Mouse (Mus musculus): Measurements from ENCODE around the gene Rai1. TPM values are rescaled to one million over a fixed set of nuclear protein-coding genes. Genes with fewer than 3 reads are reported as not detected.

Gene Rai1
- total and polyA plus RNA-seq, 3 experiments: 26.3 to 101 (median 56.7) TPM

DNA sequence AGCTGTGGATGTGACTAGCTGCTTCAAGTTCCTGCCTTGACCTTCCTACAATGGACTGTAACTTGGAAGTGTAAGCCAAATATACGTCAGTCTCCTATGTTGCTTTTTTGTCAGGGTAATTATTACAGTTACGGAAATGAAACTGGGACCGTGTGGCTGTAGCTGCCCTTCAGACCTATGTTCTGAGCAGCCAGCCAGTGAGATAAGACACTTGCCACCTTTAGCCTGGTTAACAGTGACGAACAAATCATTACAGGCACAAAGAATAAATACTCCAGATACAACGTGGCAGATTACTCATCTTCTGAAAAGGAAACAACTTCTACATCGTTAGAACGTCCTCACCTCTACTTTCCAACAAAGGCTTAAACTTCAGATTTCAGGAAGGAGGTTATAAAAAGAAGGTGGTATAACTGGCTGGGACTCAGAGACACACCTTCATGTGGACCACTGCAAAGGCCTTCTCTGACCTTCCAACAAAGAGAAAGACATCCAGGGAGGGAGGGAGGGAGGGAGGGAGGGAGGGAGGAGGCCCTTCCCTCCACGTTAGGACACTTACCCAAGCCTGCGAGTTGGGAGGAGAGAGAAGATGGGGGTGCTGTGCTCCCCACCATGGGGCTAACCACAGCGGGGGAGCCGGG is 139.8 kb downstream of the Rai1 start:
- no peaks in the 10 kb centered on the region for H3K27me3 ChIP-seq (ENCODE audit: control insufficient read depth in 1 of 2, insufficient read depth in 2 of 2, low read length in 2 of 2)
- no peaks in the 10 kb centered on the region for H3K9me3 ChIP-seq (replicated peaks; ENCODE audit: insufficient read depth, low read length)
- no peaks in the 10 kb centered on the region for H3K4me1 ChIP-seq (ENCODE audit: control insufficient read depth in 1 of 2, insufficient read depth in 2 of 2, low read length in 2 of 2)
- TF ChIP-seq TBP (IDR thresholded peaks at IDR 0.05; ENCODE audit: low read depth, low read length) (no peak), SIN3A (IDR thresholded peaks at IDR 0.05; ENCODE audit: low read length) (no peak), CHD2 (IDR thresholded peaks at IDR 0.05; ENCODE audit: low read length) (no peak), UBTF (IDR thresholded peaks at IDR 0.05; ENCODE audit: borderline replicate concordance, insufficient read depth, low read depth, low read length) (no peak), RCOR1 (IDR thresholded peaks at IDR 0.05; ENCODE audit: low read depth, low read length) (no peak), USF1 (IDR thresholded peaks at IDR 0.05; ENCODE audit: low read depth, low read length) (no peak), TAL1 (IDR thresholded peaks at IDR 0.05; ENCODE audit: low read length) (no peak), CTCF (IDR thresholded peaks at IDR 0.05 in 2 of 3, conservative IDR thresholded peaks at IDR 0.05 in 1 of 3; ENCODE audit: control insufficient read depth in 1 of 3, insufficient read depth in 1 of 3, low read depth in 2 of 3, low read length in 3 of 3, poor library complexity in 1 of 3, severe bottlenecking in 1 of 3) (no peak), ELF1 (IDR thresholded peaks at IDR 0.05; ENCODE audit: low read depth, low read length) (no peak), MYB (IDR thresholded peaks at IDR 0.05; ENCODE audit: low read depth, low read length) (no peak), POLR2AphosphoS5 (IDR thresholded peaks at IDR 0.05; ENCODE audit: borderline replicate concordance, low read depth, low read length) (no peak), MAX (IDR thresholded peaks at IDR 0.05; ENCODE audit: low read length) (no peak), SMC3 (IDR thresholded peaks at IDR 0.05; ENCODE audit: low read depth, low read length) (no peak), E2F4 (IDR thresholded peaks at IDR 0.05; ENCODE audit: borderline replicate concordance, low read depth, low read length) (no peak), RAD21 (IDR thresholded peaks at IDR 0.05; ENCODE audit: low read depth, low read length) (no peak), JUND (IDR thresholded peaks at IDR 0.05; ENCODE audit: low read depth, low read length) (no peak), ETS1 (IDR thresholded peaks at IDR 0.05; ENCODE audit: low read depth, low read length) (no peak), CHD1 (IDR thresholded peaks at IDR 0.05; ENCODE audit: low read depth, low read length) (no peak), KAT2A (conservative IDR thresholded peaks at IDR 0.05; ENCODE audit: low read depth, low read length) (no peak), NRF1 (IDR thresholded peaks at IDR 0.05; ENCODE audit: insufficient read depth, low read depth, low read length, poor library complexity, severe bottlenecking) (no peak)
- no peaks in the 10 kb centered on the region for H3K36me3 ChIP-seq (ENCODE audit: control insufficient read depth in 1 of 2, insufficient read depth in 2 of 2, low read length in 2 of 2)
- DNase-seq (ENCODE audit: low read depth, low spot score): no peak
- no peak overlapping the region for H3K27ac ChIP-seq (ENCODE audit: control insufficient read depth, low read depth, low read length)
- H3K9ac ChIP-seq (ENCODE audit: control insufficient read depth, low read depth, low read length, poor library complexity, severe bottlenecking): no peak overlapping the region
- H3K4me3 ChIP-seq (ENCODE audit: control insufficient read depth in 1 of 2, insufficient read depth in 1 of 2, low read depth in 2 of 2, low read length in 2 of 2): no peak overlapping the region
- no peaks in the 10 kb centered on the region for H3K79me2 ChIP-seq (ENCODE audit: control insufficient read depth, insufficient read depth, low read length, poor library complexity)

DNA sequence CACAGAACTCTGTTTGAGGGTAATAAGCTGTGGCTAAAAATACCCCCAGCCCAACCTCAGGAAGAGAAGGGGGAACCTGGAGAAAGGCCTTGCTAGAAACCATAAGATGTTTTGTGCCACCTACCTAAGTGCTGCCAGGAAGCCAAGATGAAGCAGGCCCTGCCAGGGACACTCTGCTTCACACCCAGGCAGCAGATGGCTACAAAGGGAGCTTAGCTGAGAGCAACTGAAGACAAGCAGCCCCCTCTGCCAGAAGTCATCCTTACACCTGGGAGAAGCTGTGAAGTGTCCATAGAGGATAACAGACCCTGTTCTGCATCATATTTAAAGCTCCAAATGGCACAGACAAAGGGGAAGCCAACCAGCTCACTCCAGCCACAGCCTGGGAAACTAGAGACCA is 141.3 kb downstream of the Rai1 start:
- no peaks in the 10 kb centered on the region for H3K27me3 ChIP-seq (ENCODE audit: control insufficient read depth in 1 of 2, insufficient read depth in 2 of 2, low read length in 2 of 2)
- no peak for TF ChIP-seq ETS1 (IDR thresholded peaks at IDR 0.05; ENCODE audit: low read depth, low read length)
- H3K36me3 ChIP-seq (ENCODE audit: control insufficient read depth in 1 of 2, insufficient read depth in 2 of 2, low read length in 2 of 2): no peaks in the 10 kb centered on the region
- H3K9me3 ChIP-seq (replicated peaks; ENCODE audit: insufficient read depth, low read length): no peaks in the 10 kb centered on the region
- H3K79me2 ChIP-seq (ENCODE audit: control insufficient read depth, insufficient read depth, low read length, poor library complexity): no peaks in the 10 kb centered on the region
- H3K27ac ChIP-seq (ENCODE audit: control insufficient read depth, low read depth, low read length): no peak overlapping the region
- no peak for DNase-seq (ENCODE audit: low read depth, low spot score)
- H3K4me1 ChIP-seq (ENCODE audit: control insufficient read depth in 1 of 2, insufficient read depth in 2 of 2, low read length in 2 of 2): no peaks in the 10 kb centered on the region
- H3K9ac ChIP-seq (ENCODE audit: control insufficient read depth, low read depth, low read length, poor library complexity, severe bottlenecking): no peak overlapping the region
- no peak overlapping the region for H3K4me3 ChIP-seq (ENCODE audit: control insufficient read depth in 1 of 2, insufficient read depth in 1 of 2, low read depth in 2 of 2, low read length in 2 of 2)

All from MEL (cell line).